Mouse (Mus musculus) brown adipose tissue, adult 24 weeks (tissue): Measurements from ENCODE around the gene Krtap12-1. TPM values are rescaled to one million over a fixed set of nuclear protein-coding genes. Genes with fewer than 3 reads are reported as not detected.

ENCODE experiments used
- polyA plus RNA-seq: library from polyadenylated mRNA; stranded (reverse); fragments of >200 nt; gene quantifications from 2 replicates; pipeline ENCODE4 v1.2.4, GENCODE M21; 2012; ENCODE audit not compliant: missing spikeins, insufficient read depth, insufficient read length

Krtap12-1 gene
- polyA plus RNA-seq, 1 experiment: not detected

Other genes with a start within 250 kb of the Krtap12-1 start
- gene Fam207a, start 204.8 kb upstream of the Krtap12-1 start, polyA plus RNA-seq: 5.4 and 11.1 TPM in 2 replicates
- gene Itgb2, start 190.3 kb upstream of the Krtap12-1 start, polyA plus RNA-seq: 4.3 and 4.4 TPM in 2 replicates
- 88.8 and 92.4 TPM in 2 replicates for gene Pttg1ip, start 138.9 kb upstream of the Krtap12-1 start, polyA plus RNA-seq
- gene Sumo3, start 114.5 kb upstream of the Krtap12-1 start, polyA plus RNA-seq: 58.1 and 84.9 TPM in 2 replicates
- gene Gm49325, start 114.4 kb upstream of the Krtap12-1 start, polyA plus RNA-seq: 16.0 and 45.5 TPM in 2 replicates
- gene Ube2g2, start 98.3 kb upstream of the Krtap12-1 start, polyA plus RNA-seq: 23.3 and 26.1 TPM in 2 replicates
- not detected in 2 replicates for gene Tspear, start 34.0 kb upstream of the Krtap12-1 start, polyA plus RNA-seq
- not detected in 2 replicates for gene Gm19402, start 29.8 kb upstream of the Krtap12-1 start, polyA plus RNA-seq
- gene Gm9508, start 23.4 kb upstream of the Krtap12-1 start, polyA plus RNA-seq: not detected in 2 replicates
- not detected in 2 replicates for gene Gm10272, start 14.0 kb upstream of the Krtap12-1 start, polyA plus RNA-seq
- gene Gm10024, start 9.1 kb upstream of the Krtap12-1 start, polyA plus RNA-seq: not detected in 2 replicates
- gene Gm10142, start 4.8 kb upstream of the Krtap12-1 start, polyA plus RNA-seq: not detected in 2 replicates
- not detected in 2 replicates for gene Gm10100, start 5.9 kb downstream of the Krtap12-1 start, polyA plus RNA-seq
- not detected in 2 replicates for gene Gm18596, start 22.0 kb downstream of the Krtap12-1 start, polyA plus RNA-seq
- gene Gm9736, start 30.8 kb downstream of the Krtap12-1 start, polyA plus RNA-seq: not detected in 2 replicates
- not detected in 2 replicates for gene Gm3233, start 39.1 kb downstream of the Krtap12-1 start, polyA plus RNA-seq
- not detected in 2 replicates for gene Gm3238, start 50.7 kb downstream of the Krtap12-1 start, polyA plus RNA-seq
- gene Gm7138, start 56.3 kb downstream of the Krtap12-1 start, polyA plus RNA-seq: not detected in 2 replicates
- gene Gm3250, start 61.9 kb downstream of the Krtap12-1 start, polyA plus RNA-seq: not detected in 2 replicates
- not detected in 2 replicates for gene Gm7137, start 67.6 kb downstream of the Krtap12-1 start, polyA plus RNA-seq
- gene Gm9639, start 74.5 kb downstream of the Krtap12-1 start, polyA plus RNA-seq: not detected in 2 replicates
- gene Gm19668, start 78.5 kb downstream of the Krtap12-1 start, polyA plus RNA-seq: not detected in 2 replicates
- not detected in 2 replicates for gene Gm9507, start 91.2 kb downstream of the Krtap12-1 start, polyA plus RNA-seq
- not detected in 2 replicates for gene Gm2696, start 94.1 kb downstream of the Krtap12-1 start, polyA plus RNA-seq
- gene Krtap10-4, start 106.5 kb downstream of the Krtap12-1 start, polyA plus RNA-seq: not detected in 2 replicates
- gene Krtap10-10, start 115.3 kb downstream of the Krtap12-1 start, polyA plus RNA-seq: not detected in 2 replicates
- gene Gm36176, start 126.2 kb downstream of the Krtap12-1 start, polyA plus RNA-seq: not detected in 2 replicates
- not detected in 2 replicates for gene Gm10318, start 132.3 kb downstream of the Krtap12-1 start, polyA plus RNA-seq
- gene Gm3285, start 141.4 kb downstream of the Krtap12-1 start, polyA plus RNA-seq: not detected in 2 replicates
- 0.33 TPM in 1 of 2 replicates, not detected in the other for gene Lrrc3, start 181.9 kb downstream of the Krtap12-1 start, polyA plus RNA-seq
- 0.63 TPM in 1 of 2 replicates, not detected in the other for gene Trpm2, start 250.0 kb downstream of the Krtap12-1 start, polyA plus RNA-seq